Mouse (Mus musculus): ENCODE results near the gene Krt36. TPM values are rescaled to one million over a fixed set of nuclear protein-coding genes. Genes with fewer than 3 reads are reported as not detected.

Krt36 gene
- total and polyA plus RNA-seq, 2 experiments from 2014 or later, result 0.14 TPM; not detected in 1

GRCm38 (mm10) chr11:100120331-100120730 is 14.9 kb upstream of the Krt36 start:
- H3K4me3 ChIP-seq (ENCODE audit: low read length), result no peak overlapping the region
- no peak overlapping the region for H3K4me2 ChIP-seq (ENCODE audit: low read depth, low read length)
- TF ChIP-seq CTCF (IDR thresholded peaks at IDR 0.05; ENCODE audit: low read depth), result no peak
- H3K4me1 ChIP-seq (ENCODE audit: insufficient read depth, low read length), result no peaks in the 10 kb centered on the region
- H3K27me3 ChIP-seq (ENCODE audit: insufficient read depth, low read length), result no peaks in the 10 kb centered on the region
- no peaks in the 10 kb centered on the region for H3K36me3 ChIP-seq (ENCODE audit: insufficient read depth, low read length)
- ATAC-seq (no peak), DNase-seq (ENCODE audit: low spot score) (no peak)
- 86% methylated on average over 5 of the region's 5 CpGs for WGBS
- H3K9ac ChIP-seq (replicated peaks; ENCODE audit: low read length), result no peak overlapping the region
- H3K27ac ChIP-seq, result no peak overlapping the region
- no peaks in the 10 kb centered on the region for H3K9me3 ChIP-seq (ENCODE audit: low read length)

GRCm38 (mm10) chr11:100113742-100114029 is 8.3 kb upstream of the Krt36 start:
- H3K36me3 ChIP-seq (ENCODE audit: insufficient read depth, low read length), result no peaks in the 10 kb centered on the region
- DNase-seq (ENCODE audit: low spot score) (no peak), ATAC-seq (no peak)
- no peak overlapping the region for H3K27ac ChIP-seq
- no peaks in the 10 kb centered on the region for H3K4me1 ChIP-seq (ENCODE audit: insufficient read depth, low read length)
- H3K4me3 ChIP-seq (ENCODE audit: low read length), result no peak overlapping the region
- H3K4me2 ChIP-seq (ENCODE audit: low read depth, low read length), result no peak overlapping the region
- no peak for TF ChIP-seq CTCF (IDR thresholded peaks at IDR 0.05; ENCODE audit: low read depth)
- no peaks in the 10 kb centered on the region for H3K27me3 ChIP-seq (ENCODE audit: insufficient read depth, low read length)
- WGBS, result 58% methylated on average over 2 of the region's 2 CpGs
- H3K9ac ChIP-seq (replicated peaks; ENCODE audit: low read length), result no peak overlapping the region
- no peaks in the 10 kb centered on the region for H3K9me3 ChIP-seq (ENCODE audit: low read length)

GRCm38 (mm10) chr11:100112935-100113741 is 7.7 kb upstream of the Krt36 start:
- H3K4me1 ChIP-seq (ENCODE audit: insufficient read depth, low read length), result no peaks in the 10 kb centered on the region
- ATAC-seq, result no peak
- WGBS, result 77% methylated on average over 11 of the region's 11 CpGs

GRCm38 (mm10) chr11:100102693-100103429 is 2.6 kb downstream of the Krt36 start:
- WGBS, result 64% methylated on average over 15 of the region's 15 CpGs

More at GRCm38 (mm10) chr11:100112935-100113741, 7.7 kb upstream of the Krt36 start:
- H3K4me3 ChIP-seq (ENCODE audit: low read length), result no peak overlapping the region
- no peak overlapping the region for H3K27ac ChIP-seq
- H3K9me3 ChIP-seq (ENCODE audit: low read length), result no peaks in the 10 kb centered on the region
- no peak for TF ChIP-seq CTCF (IDR thresholded peaks at IDR 0.05; ENCODE audit: low read depth)
- no peak overlapping the region for H3K9ac ChIP-seq (replicated peaks; ENCODE audit: low read length)
- H3K27me3 ChIP-seq (ENCODE audit: insufficient read depth, low read length), result no peaks in the 10 kb centered on the region
- no peak overlapping the region for H3K4me2 ChIP-seq (ENCODE audit: low read depth, low read length)
- no peak for DNase-seq (ENCODE audit: low spot score)
- no peaks in the 10 kb centered on the region for H3K36me3 ChIP-seq (ENCODE audit: insufficient read depth, low read length)

GRCm38 (mm10) chr11:100100391-100100790 is 5.0 kb downstream of the Krt36 start:
- no peak overlapping the region for H3K4me3 ChIP-seq (ENCODE audit: low read length)
- H3K27ac ChIP-seq, result no peak overlapping the region
- DNase-seq (ENCODE audit: low spot score) (no peak), ATAC-seq (no peak)
- H3K36me3 ChIP-seq (ENCODE audit: insufficient read depth, low read length), result no peaks in the 10 kb centered on the region
- H3K4me1 ChIP-seq (ENCODE audit: insufficient read depth, low read length), result no peaks in the 10 kb centered on the region
- no peak overlapping the region for H3K9ac ChIP-seq (replicated peaks; ENCODE audit: low read length)
- no peak overlapping the region for H3K4me2 ChIP-seq (ENCODE audit: low read depth, low read length)
- 77% methylated on average over 4 of the region's 4 CpGs for WGBS
- H3K27me3 ChIP-seq (ENCODE audit: insufficient read depth, low read length), result no peaks in the 10 kb centered on the region
- no peak for TF ChIP-seq CTCF (IDR thresholded peaks at IDR 0.05; ENCODE audit: low read depth)
- no peaks in the 10 kb centered on the region for H3K9me3 ChIP-seq (ENCODE audit: low read length)

More at GRCm38 (mm10) chr11:100102693-100103429, 2.6 kb downstream of the Krt36 start:
- DNase-seq (ENCODE audit: low spot score) (no peak), ATAC-seq (no peak)
- Histone ChIP-seq H3K4me3 (ENCODE audit: low read length) (no peak overlapping the region), H3K27ac (no peak overlapping the region), H3K4me2 (ENCODE audit: low read depth, low read length) (no peak overlapping the region), H3K9me3 (ENCODE audit: low read length) (no peaks in the 10 kb centered on the region), H3K36me3 (ENCODE audit: insufficient read depth, low read length) (no peaks in the 10 kb centered on the region), H3K27me3 (ENCODE audit: insufficient read depth, low read length) (no peaks in the 10 kb centered on the region), H3K4me1 (ENCODE audit: insufficient read depth, low read length) (no peaks in the 10 kb centered on the region), H3K9ac (replicated peaks; ENCODE audit: low read length) (no peak overlapping the region)
- TF ChIP-seq CTCF (IDR thresholded peaks at IDR 0.05; ENCODE audit: low read depth), result no peak

GRCm38 (mm10) chr11:100097819-100098218 is 7.6 kb downstream of the Krt36 start:
- no peaks in the 10 kb centered on the region for H3K4me1 ChIP-seq (ENCODE audit: insufficient read depth, low read length)
- ATAC-seq (no peak), DNase-seq (ENCODE audit: low spot score) (no peak)
- no peaks in the 10 kb centered on the region for H3K9me3 ChIP-seq (ENCODE audit: low read length)
- no peak for TF ChIP-seq CTCF (IDR thresholded peaks at IDR 0.05; ENCODE audit: low read depth)
- no peak overlapping the region for H3K4me3 ChIP-seq (ENCODE audit: low read length)
- H3K4me2 ChIP-seq (ENCODE audit: low read depth, low read length), result no peak overlapping the region
- H3K27me3 ChIP-seq (ENCODE audit: insufficient read depth, low read length), result no peaks in the 10 kb centered on the region
- H3K27ac ChIP-seq, result no peak overlapping the region
- no peak overlapping the region for H3K9ac ChIP-seq (replicated peaks; ENCODE audit: low read length)
- WGBS, result 76% methylated on average over 9 of the region's 9 CpGs
- H3K36me3 ChIP-seq (ENCODE audit: insufficient read depth, low read length), result no peaks in the 10 kb centered on the region

- Histone ChIP-seq H3K4me1 (ENCODE audit: insufficient read depth, low read length) (no peaks in the 10 kb centered on the region), H3K36me3 (ENCODE audit: insufficient read depth, low read length) (no peaks in the 10 kb centered on the region), H3K4me2 (ENCODE audit: low read depth, low read length) (no peak within 1 kb of the TSS), H3K27ac (no peak within 1 kb of the TSS), H3K4me3 (ENCODE audit: low read length) (no peak within 1 kb of the TSS), H3K27me3 (ENCODE audit: insufficient read depth, low read length) (no peaks in the 10 kb centered on the region), H3K9ac (replicated peaks; ENCODE audit: low read length) (no peak within 1 kb of the TSS), H3K9me3 (ENCODE audit: low read length) (no peaks in the 10 kb centered on the region)
- 83% methylated on average over 9 of the region's 9 CpGs for WGBS
- DNase-seq (ENCODE audit: low spot score), result no peak
- ATAC-seq, result no peak
- TF ChIP-seq CTCF (IDR thresholded peaks at IDR 0.05; ENCODE audit: low read depth), result no peak
These were observed 9.3 kb downstream of the Krt36 start, which contains the start of gene Krt35 for GRCm38 (mm10) chr11:100096141-100096540. TSS of gene Krt35 (minus strand) at chr11:100096241.
